Mouse (Mus musculus) thymus, adult 2 months (tissue): Measurements from ENCODE around the gene Bbs1.

Source experiments
- CTCF ChIP-seq: fragments of 200-500 bp; IDR thresholded peaks from 2 replicates; pipeline ENCODE4 v1.5.1; 2012; ENCODE audit warnings: mild to moderate bottlenecking, control low read depth, low read length, moderate library complexity, borderline replicate concordance; ENCODE audit not compliant: control insufficient read depth, poor library complexity, insufficient read depth; ENCODE audit errors: extremely low read depth
- POLR2A ChIP-seq: fragments of 200-500 bp; IDR thresholded peaks from 2 replicates; pipeline ENCODE4 v1.6.1; 2012; ENCODE audit warnings: mild to moderate bottlenecking, low read length, control low read depth, moderate library complexity; ENCODE audit not compliant: control insufficient read depth, poor library complexity, insufficient read depth; ENCODE audit errors: extremely low read depth

DNA sequence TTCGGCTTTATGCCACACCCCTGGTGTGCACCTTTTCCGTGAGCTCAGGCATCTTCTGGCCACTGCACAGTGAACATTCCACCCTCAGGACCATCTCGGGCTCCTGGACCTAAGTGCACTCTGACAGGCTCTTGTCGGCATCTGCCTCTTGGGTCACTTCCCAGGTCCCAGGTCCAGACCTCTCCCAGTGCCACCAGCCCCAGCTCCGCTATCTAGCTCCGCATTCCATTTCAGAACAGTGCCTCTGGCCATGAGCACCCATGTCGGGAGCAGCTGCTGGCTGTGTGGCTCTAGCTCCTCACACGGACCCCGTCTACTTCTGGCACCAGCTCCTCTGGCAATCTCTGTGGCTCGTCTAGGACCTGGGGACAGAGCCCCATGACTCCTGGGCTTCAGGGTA lies 16.6 kb downstream of the Bbs1 start:
- TF ChIP-seq POLR2A (no peak), CTCF (no peak)
